Mouse (Mus musculus) ovary, adult 10 weeks (tissue): ENCODE data around the gene Rasgrp2. TPM values are rescaled to one million over a fixed set of nuclear protein-coding genes. Genes with fewer than 3 reads are reported as not detected.

Source experiments
- polyA plus RNA-seq: library from polyadenylated mRNA; stranded (reverse); fragments of 350-450 nt; fragmentation: Illumina TruSeq; extraction: RNeasy Lipid Tissue Mini Kit (QIAGEN cat#74804); gene quantifications from one replicate; pipeline ENCODE4 v1.2.3, GENCODE M21; 2014

Rasgrp2 gene
- polyA plus RNA-seq = 0.83 TPM

GRCm38 (mm10) chr19:6399285-6400095, at the start of gene Rasgrp2:
TSS of gene Rasgrp2 (plus strand) at chr19:6399340.

DNA sequence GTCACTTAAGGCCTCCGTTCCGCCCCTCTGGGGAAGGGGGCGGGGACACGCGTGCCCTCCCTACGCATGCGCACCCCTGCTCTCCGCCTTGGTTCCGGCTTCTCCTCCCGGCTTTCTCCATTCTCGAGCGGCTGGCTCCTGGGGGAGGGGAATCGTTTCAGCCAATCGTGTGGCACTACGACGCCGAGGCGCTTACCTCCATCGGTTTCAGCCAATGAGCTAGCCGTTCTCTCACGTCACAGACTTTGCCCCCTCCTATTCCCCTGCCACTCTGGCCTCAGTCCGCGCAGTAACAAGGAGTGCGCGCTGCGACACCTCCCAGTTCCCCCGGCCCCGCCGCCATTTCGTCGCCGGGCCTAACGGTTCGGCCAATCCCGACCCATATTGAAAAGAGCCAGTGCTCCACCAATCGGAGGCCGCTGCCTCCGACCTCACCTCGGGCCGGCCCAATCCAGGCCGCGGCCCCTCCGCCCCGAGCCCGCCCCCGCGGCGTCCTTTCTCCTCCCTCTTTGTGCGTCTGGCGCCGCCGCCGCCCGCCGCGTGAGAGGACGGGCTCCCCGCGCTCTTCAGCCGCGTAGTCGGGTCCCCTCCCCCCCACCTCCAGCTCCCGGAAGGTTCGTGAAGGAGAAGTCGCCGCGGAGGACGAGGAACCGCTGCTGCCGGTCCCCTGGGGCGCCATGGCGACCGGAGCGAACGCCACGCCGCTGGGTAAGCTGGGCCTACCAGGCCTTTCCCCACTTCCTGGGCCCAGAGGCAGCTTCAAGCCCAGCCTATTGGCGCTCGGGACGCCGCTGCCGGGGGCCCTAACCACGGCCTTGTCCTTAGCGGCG, 35.5 kb upstream of the Rasgrp2 start, which contains the start of gene Sf1:
Gene Sf1, plus strand, starts transcription at position 280 of the 830 bp plus-strand sequence.

DNA sequence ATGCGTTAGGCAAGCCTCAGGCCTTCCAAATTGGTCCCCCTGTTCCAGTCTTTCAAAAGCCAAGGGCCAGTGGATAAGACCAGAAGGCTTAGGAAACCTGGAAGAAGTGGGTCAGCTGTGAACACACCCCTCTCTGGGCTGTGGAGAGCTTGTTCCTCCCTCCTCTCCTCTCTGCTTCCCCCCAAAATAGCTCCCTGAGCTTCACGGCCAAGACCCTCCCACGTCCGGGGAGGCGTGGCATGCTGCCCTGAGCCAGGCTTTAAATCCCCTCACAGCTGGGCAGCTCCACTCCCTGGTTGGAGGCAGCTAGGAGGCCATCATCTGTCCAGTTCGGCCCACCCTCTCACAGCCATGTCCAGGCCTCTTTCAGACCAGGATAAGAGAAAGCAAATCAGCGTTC, 15.0 kb upstream of the Rasgrp2 start, which contains the start of gene Pygm:
Gene Pygm, plus strand, starts transcription at position 272 of the 400 bp plus-strand sequence.

DNA sequence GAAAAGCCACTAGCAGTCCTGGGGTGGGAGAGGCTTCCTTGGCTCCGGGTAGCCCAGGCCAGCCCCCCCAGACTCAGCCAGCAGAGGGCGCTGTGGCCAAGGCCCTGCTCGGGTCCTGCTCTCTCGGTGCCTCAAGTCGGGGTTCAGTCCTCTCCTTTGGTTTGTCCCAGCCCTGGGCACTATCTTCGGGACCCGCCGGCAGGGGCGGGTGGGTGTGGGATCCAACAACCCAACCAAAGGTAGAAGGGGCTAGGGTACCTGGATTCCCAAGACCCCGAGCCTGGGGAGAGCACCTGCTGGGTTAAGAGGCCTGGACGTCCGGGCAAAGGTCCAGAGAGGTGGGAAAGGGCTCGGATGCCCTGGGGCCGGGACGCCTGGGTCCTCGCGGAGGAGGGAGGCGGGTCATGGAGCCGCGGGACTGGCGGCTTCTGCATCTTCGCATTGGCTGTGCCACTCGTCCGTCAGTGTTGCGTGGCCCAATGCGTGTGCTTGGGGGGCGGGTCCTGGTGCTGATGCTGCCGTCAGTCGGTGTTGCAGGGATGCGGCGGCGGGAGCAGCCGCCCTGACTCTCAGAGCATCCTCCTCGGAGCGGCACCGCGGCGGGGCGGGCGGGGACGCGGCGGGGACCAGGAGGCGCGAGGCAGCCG, 19.2 kb downstream of the Rasgrp2 start, which contains the start of gene Nrxn2:
Gene Nrxn2, plus strand, starts transcription at position 499 of the 647 bp plus-strand sequence.

Other genes starting within 250 kb of the Rasgrp2 start
- gene Majin, start 215.0 kb upstream of the Rasgrp2 start, polyA plus RNA-seq = not detected
- not detected for gene Gpha2, start 173.0 kb upstream of the Rasgrp2 start, polyA plus RNA-seq
- 1.1 TPM for gene Ppp2r5b, start 163.5 kb upstream of the Rasgrp2 start, polyA plus RNA-seq
- not detected for gene Atg2a, start 157.7 kb upstream of the Rasgrp2 start, polyA plus RNA-seq
- 10.2 TPM for gene Ehd1, start 122.6 kb upstream of the Rasgrp2 start, polyA plus RNA-seq
- gene Cdc42bpg, start 92.9 kb upstream of the Rasgrp2 start, polyA plus RNA-seq = 1.2 TPM
- 8.8 TPM for gene Men1, start 64.4 kb upstream of the Rasgrp2 start, polyA plus RNA-seq
- 3.8 TPM for gene Map4k2, start 58.2 kb upstream of the Rasgrp2 start, polyA plus RNA-seq
- 146 TPM for gene Sf1, start 35.6 kb upstream of the Rasgrp2 start, polyA plus RNA-seq
- gene Pygm, start 14.9 kb upstream of the Rasgrp2 start, polyA plus RNA-seq = 9.0 TPM
- gene Nrxn2, start 19.4 kb downstream of the Rasgrp2 start, polyA plus RNA-seq = 0.14 TPM
- gene Slc22a12, start 143.7 kb downstream of the Rasgrp2 start, polyA plus RNA-seq = not detected